Mouse (Mus musculus): ENCODE measurements at regions not wholly inside any gene's neighbourhood (a gene's known extent, or its start where the extent isn't known, plus 50 kb on each side); places are given as distances from the start of the nearest gene placed in this dataset.

DNA sequence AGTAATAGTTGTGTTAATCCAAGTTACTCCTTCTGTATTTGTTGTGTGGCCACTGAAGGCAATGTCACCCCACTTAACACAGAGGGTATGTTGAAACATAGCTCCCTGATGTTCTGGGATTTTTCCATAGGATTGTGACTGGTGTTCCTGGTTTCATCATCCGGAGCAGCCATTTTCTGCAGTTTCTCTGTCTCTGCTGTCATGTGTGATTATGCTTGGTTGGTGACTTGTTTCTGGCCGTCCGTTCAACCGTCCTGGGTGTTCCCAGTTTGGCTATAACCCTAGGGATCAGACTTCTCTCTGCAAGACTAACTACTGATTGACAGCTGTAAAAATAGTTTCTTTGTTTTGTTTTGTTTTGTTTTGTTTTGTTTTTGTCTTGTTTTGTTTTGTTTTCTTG lies 98.1 kb upstream of the Rpl34 start:
- no peak for DNase-seq (ENCODE audit: low read depth, low spot score)

- no peak for DNase-seq (ENCODE audit: low read depth, low spot score)
These were observed 97.7 kb upstream of the Rpl34 start for GRCm38 (mm10) chr3:130827934-130828333.

DNA sequence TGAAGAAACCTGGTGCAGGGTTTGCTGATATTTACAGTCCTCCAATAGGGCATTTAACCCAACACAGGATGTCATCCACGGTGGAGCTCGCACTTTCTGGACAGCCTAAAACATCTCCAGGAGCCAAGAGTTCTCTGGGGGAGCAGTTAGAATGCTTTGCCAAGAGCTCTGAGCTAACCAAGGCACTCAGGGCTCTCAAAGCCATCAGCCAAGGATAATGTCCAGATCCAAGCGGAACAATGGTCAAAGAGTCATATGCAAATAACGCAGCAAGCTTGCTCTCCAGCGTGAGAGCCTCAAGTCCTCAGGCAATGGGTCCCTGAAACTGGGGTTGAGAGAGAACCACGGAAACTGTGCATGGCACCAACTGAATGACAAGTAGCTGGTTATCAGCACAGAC lies 96.8 kb upstream of the Rpl34 start:
- peak; percentile 20 for DNase-seq (ENCODE audit: low read depth, low spot score)

DNA sequence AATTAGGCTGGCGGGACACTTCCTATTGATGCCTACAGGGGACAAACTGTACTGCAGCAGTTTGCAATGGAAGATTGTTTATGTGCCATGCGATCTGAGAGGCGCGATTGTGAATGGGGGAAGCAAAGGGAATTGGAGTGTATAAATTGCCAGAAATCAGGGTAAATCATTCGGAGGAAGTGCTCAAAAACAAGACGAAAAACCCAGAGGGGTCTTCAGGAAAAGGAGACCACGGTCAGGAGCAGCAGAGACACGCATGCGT lies 89.6 kb upstream of the Rpl34 start:
- no peak for DNase-seq (ENCODE audit: low read depth, low spot score)

DNA sequence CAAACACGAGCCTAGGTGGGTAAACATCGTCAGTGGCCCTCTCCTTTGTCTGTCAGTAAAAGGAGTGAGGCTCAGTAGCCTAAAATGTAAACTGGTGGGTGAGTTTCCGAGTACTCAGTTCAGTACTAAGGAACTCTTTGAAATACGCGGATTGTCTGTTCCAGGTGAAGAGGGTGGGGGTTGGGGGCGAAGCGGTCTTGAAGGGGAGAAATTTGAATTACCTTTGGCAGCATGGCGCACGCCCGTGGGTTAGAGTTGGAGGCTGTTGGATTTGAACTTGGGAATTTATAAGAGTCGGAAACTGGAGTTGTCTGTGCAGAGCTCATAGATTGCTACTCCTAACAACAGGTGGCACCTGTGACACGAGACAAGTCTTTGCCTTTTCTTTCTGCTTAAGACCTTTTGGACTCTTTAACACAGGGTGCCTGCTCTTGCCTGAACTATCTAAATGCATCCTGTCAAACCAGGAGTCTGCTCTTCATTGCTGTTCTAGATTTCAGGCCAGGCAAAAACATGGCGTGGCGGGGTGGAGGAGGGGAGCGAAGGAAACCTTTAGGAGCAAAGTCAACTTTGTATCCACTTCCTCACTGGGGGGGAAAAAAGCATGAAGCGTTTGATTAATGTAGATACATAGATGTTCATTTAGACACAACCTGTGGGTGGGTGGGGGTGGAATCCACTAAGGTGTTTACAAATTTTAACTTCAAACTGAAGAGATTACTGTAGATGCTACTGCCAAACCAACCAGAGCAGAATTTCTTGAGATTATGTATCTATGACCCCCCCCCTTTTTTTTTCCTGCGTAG lies 89.0 kb upstream of the Rpl34 start:
- DNase-seq (ENCODE audit: low read depth, low spot score): peak; percentile 39

- peak; percentile 86 for DNase-seq (ENCODE audit: low read depth, low spot score)
These were observed 88.4 kb upstream of the Rpl34 start for GRCm38 (mm10) chr3:130818467-130819030.

GRCm38 (mm10) chr3:130809696-130810665 lies 79.8 kb upstream of the Rpl34 start:
- DNase-seq (ENCODE audit: low read depth, low spot score): no peak

DNA sequence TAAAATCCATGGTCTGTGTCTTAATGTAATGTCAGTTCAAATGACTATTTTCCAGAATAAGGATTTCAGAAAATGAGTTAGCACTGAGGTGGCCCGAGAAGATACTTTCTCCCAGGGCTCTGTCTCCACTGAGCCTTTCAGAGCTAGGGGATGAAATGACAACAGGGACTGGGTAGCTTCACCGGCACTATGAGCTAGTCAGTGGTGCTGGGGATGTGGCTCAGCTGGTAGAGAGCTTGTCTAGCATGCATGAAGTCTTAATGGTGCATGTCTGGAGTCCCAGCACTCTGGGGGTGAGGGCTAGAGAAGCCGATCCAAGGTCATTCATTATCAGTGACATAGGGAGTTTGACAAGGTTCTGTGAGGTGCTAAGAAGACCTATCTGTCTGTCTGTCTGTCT lies 75.1 kb upstream of the Rpl34 start:
- DNase-seq (ENCODE audit: low read depth, low spot score): no peak

- no peak for DNase-seq (ENCODE audit: low read depth, low spot score)
These were observed 74.1 kb upstream of the Rpl34 start for GRCm38 (mm10) chr3:130804327-130804662.

- no peak for DNase-seq (ENCODE audit: low read depth, low spot score)
These were observed 73.6 kb upstream of the Rpl34 start for GRCm38 (mm10) chr3:130803591-130804326.

DNA sequence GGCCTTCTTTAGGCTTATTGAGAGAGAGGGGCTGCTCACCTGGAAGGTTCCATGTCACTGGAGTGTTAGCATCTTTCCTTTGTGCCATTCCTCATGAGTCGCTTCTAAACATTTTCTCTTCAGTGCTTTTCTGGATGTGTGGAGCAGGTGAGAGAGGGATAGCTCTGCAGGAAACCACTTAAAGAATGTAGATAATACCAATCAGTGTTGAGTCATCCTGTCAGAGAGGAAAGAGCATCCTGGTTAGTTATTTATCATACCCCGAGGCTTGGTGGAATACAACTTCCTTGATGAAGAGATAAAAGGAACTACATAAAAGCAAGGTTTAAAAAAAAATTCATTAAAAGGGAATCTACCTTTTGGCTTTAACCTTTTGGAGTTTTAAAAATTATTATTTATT lies 69.8 kb upstream of the Rpl34 start:
- DNase-seq (ENCODE audit: low read depth, low spot score): no peak

DNA sequence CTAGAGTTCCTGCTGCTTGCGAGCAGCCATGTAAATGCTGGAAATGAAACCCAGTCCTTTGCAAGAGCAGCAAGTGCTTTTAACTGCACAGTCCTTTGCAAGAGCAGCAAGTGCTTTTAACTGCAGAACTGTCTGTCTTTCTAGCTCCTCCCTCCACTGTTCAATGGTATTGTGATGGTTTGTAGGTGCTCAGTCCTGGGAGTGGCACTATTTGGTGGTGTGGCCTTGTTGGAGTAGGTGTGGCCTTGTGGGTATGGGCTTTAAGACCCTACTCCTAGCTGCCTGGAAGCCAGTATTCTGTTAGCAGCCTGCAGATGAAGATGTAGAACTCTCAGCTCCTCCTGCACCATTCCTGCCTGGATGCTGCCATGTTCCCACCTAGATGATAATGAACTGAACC lies 67.8 kb upstream of the Rpl34 start:
- peak; percentile 78 for DNase-seq (ENCODE audit: low read depth, low spot score)

GRCm38 (mm10) chr3:130796531-130796930 lies 66.3 kb upstream of the Rpl34 start:
- no peak for DNase-seq (ENCODE audit: low read depth, low spot score)

DNA sequence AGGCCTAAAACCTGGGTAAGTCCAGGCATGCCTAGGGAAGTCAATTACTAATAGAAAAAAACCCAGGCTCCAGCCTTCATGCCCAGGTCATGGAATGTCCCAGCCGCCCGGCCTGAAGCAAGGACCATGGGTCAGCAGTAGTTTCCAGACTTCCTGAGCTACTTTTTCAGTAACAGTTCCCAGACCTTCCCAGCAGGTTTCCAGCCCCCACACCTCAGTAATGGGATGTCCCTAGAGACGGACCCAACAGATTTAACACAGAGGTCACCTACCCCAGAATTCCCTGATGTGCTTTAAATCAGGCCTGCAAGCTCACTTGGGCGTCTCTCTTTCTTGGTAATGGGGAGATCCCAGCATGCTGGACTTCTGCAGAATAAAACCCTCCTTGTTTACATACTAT lies 65.2 kb upstream of the Rpl34 start:
- no peak for DNase-seq (ENCODE audit: low read depth, low spot score)

GRCm38 (mm10) chr3:130794142-130794925 lies 64.1 kb upstream of the Rpl34 start:
- DNase-seq (ENCODE audit: low read depth, low spot score): peak; percentile 42

DNA sequence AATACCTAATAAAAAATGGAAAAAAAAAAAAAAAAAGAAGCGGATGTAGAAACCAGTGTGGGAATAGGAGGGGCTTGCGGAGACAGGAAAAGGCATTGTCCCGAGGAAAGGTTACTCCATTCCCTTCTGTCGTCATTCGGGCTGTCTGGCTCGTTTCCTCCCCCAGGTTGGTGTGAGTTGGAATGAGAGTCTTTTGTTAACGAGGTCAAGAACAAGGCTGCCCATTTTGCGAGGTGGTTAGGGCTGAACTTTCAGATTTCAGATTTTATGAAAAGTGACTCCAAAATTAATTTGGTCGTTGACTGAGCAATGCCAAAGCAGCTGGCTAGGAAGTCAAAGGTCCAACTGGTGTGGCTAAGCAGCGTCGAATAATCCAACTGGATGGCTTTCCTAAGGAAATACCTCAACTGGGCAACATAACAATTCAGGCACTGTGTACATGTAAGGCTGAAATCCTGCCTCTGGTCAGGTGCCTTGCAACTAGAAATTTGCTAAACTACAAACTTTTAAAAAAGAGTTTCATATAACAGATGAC lies 50.6 kb upstream of the Rpl34 start:
- DNase-seq (ENCODE audit: low read depth, low spot score): no peak

Data from ES-CJ7 (cell line).